Mouse (Mus musculus) kidney, embryonic 14.5 days (tissue): Measurements from ENCODE around the gene Gm3033. TPM values are rescaled to one million over a fixed set of nuclear protein-coding genes. Genes with fewer than 3 reads are reported as not detected.
"Not testable (repeated sequence)": the region's sequence is repeated elsewhere in the genome, so short reads cannot be mapped to it uniquely, and the experiment has no call there.

Experiments
- ATAC-seq: fragments of 200-750 bp; cut with Nextera tagmentation; 2 replicates; pipeline ENCODE4 v1.8.0; 2017; ENCODE audit warnings: moderate number of reproducible peaks, mild to moderate bottlenecking, moderate TSS enrichment, moderate library complexity; ENCODE audit not compliant: low FRiP score, low TSS enrichment
- H3K27ac ChIP-seq: fragments of 300-500 bp; sonication (generic); 2 replicates; pipeline ENCODE4 v1.5.1; 2014; ENCODE audit warnings: low read depth, mild to moderate bottlenecking, low read length, moderate library complexity, mixed read lengths
- H3K27me3 ChIP-seq: fragments of 300-500 bp; sonication (generic); 2 replicates; pipeline ENCODE4 v1.6.1; 2014; ENCODE audit warnings: mild to moderate bottlenecking, low read length; ENCODE audit not compliant: control insufficient read depth, insufficient read depth
- H3K36me3 ChIP-seq: fragments of 300-500 bp; sonication (generic); 2 replicates; pipeline ENCODE4 v1.6.1; 2014; ENCODE audit warnings: low read length, mixed read lengths; ENCODE audit not compliant: control insufficient read depth, insufficient read depth
- H3K4me1 ChIP-seq: fragments of 300-500 bp; sonication (generic); 2 replicates; pipeline ENCODE4 v1.6.1; 2014; ENCODE audit warnings: low read length, mixed read lengths; ENCODE audit not compliant: control insufficient read depth, insufficient read depth
- H3K4me2 ChIP-seq: fragments of 300-500 bp; sonication (generic); replicated peaks from 2 replicates; pipeline ENCODE4 v1.6.1; 2014; ENCODE audit warnings: low read depth, mild to moderate bottlenecking, low read length
- H3K4me3 ChIP-seq: fragments of 300-500 bp; sonication (generic); 2 replicates; pipeline ENCODE4 v1.5.1; 2014; ENCODE audit warnings: mild to moderate bottlenecking, low read length
- H3K9ac ChIP-seq: fragments of 300-500 bp; sonication (generic); 2 replicates; pipeline ENCODE4 v1.6.1; 2014; ENCODE audit warnings: low read depth, mild to moderate bottlenecking, low read length, moderate library complexity
- H3K9me3 ChIP-seq: fragments of 300-500 bp; sonication (generic); 2 replicates; pipeline ENCODE4 v1.6.1; 2016; ENCODE audit warnings: low read length; ENCODE audit not compliant: control insufficient read depth
- WGBS: fragments of 180-500 bp; shearing (Covaris S2); extraction: QIAGEN DNeasy Blood & Tissue Kit; methylation state at CpG from one replicate; pipeline ENCODE4 v1.1.7; 2014; 5-methylcytosine and 5-hydroxymethylcytosine counted together
- polyA plus RNA-seq: library from polyadenylated mRNA; unstranded; fragments of >200 nt; fragmentation: Nextera tagmentation; extraction: Ambion mirVana; gene quantifications from 2 replicates; pipeline ENCODE4 v1.2.1, GENCODE M21; 2014

The Gm3033 gene
- polyA plus RNA-seq: not detected in 2 replicates

- H3K4me2 ChIP-seq, H3K9me3 ChIP-seq: not testable (repeated sequence)
- WGBS: no CpG with 5 or more reads among the region's 2 CpGs
These were observed at the start of gene Gm3033 for GRCm38 (mm10) chr14:3845945-3846344. Gm3033 (plus strand) TSS chr14:3846245.

GRCm38 (mm10) chr14:3809774-3810173 is 36.3 kb upstream of the Gm3033 start, which contains the start of gene Gm3002:
Gm3002 (plus strand) TSS chr14:3810074.
- H3K36me3 ChIP-seq, H3K4me1 ChIP-seq, H3K27me3 ChIP-seq, H3K4me2 ChIP-seq, ATAC-seq, H3K9me3 ChIP-seq, H3K27ac ChIP-seq, H3K4me3 ChIP-seq, H3K9ac ChIP-seq: not testable (repeated sequence)
- no CpG with 5 or more reads among the region's 31 CpGs for WGBS

More at GRCm38 (mm10) chr14:3845945-3846344, at the start of gene Gm3033:
- H3K4me3 ChIP-seq, H3K36me3 ChIP-seq, H3K4me1 ChIP-seq, H3K9ac ChIP-seq, H3K27ac ChIP-seq, ATAC-seq, H3K27me3 ChIP-seq: not testable (repeated sequence)

GRCm38 (mm10) chr14:3883872-3884271 is 37.8 kb downstream of the Gm3033 start, which contains the start of gene Gm2916:
Gm2916 (plus strand) TSS chr14:3884172.
- H3K9me3 ChIP-seq, H3K27ac ChIP-seq, H3K36me3 ChIP-seq, H3K4me1 ChIP-seq, ATAC-seq, H3K27me3 ChIP-seq, H3K4me2 ChIP-seq, H3K9ac ChIP-seq, H3K4me3 ChIP-seq: not testable (repeated sequence)
- no CpG with 5 or more reads among the region's 1 CpGs for WGBS

Other genes starting within 250 kb of the Gm3033 start
- not detected in 2 replicates for gene Gm3012, start 211.7 kb upstream of the Gm3033 start, polyA plus RNA-seq
- gene Gm3020, start 194.2 kb upstream of the Gm3033 start, polyA plus RNA-seq: 0.70 and 0.84 TPM in 2 replicates
- not detected in 2 replicates for gene Gm3043, start 157.5 kb upstream of the Gm3033 start, polyA plus RNA-seq
- 0.11 TPM in 1 of 2 replicates, not detected in the other for gene Gm3002, start 36.2 kb upstream of the Gm3033 start, polyA plus RNA-seq
- 0.53 TPM in 1 of 2 replicates, not detected in the other for gene Gm2916, start 37.9 kb downstream of the Gm3033 start, polyA plus RNA-seq
- not detected in 2 replicates for gene Gm3029, start 85.5 kb downstream of the Gm3033 start, polyA plus RNA-seq
- gene Gm3095, start 117.3 kb downstream of the Gm3033 start, polyA plus RNA-seq: 0.14 TPM in 1 of 2 replicates, not detected in the other
- not detected in 2 replicates for gene Gm3099, start 152.1 kb downstream of the Gm3033 start, polyA plus RNA-seq
- 0.30 TPM in 1 of 2 replicates, not detected in the other for gene Gm5796, start 177.7 kb downstream of the Gm3033 start, polyA plus RNA-seq
- not detected in 2 replicates for gene Gm3115, start 237.9 kb downstream of the Gm3033 start, polyA plus RNA-seq